Mouse (Mus musculus): ENCODE results near the gene Srr.
A peak's percentile ranks its signal among the peaks of the same experiment; 100 is the strongest.

Gene Srr

GRCm38 (mm10) chr11:74902416-74902815, 23.3 kb downstream of the Srr start:
- DNase-seq = no peak

GRCm38 (mm10) chr11:74901555-74901954, 24.2 kb downstream of the Srr start:
- DNase-seq = no peak

- DNase-seq = no peak
Measured at GRCm38 (mm10) chr11:74898517-74898827, 27.3 kb downstream of the Srr start.

- peak; percentile 92 to 97 for DNase-seq
Measured at GRCm38 (mm10) chr11:74897678-74898516, 27.9 kb downstream of the Srr start, which contains the start of gene Tsr1. TSS of gene Tsr1 (plus strand) at chr11:74898071.

GRCm38 (mm10) chr11:74896901-74897677, 28.7 kb downstream of the Srr start, which contains the start of gene Sgsm2:
TSS of gene Sgsm2 (minus strand) at chr11:74897060.
- peak; percentile 78 to 88 for DNase-seq

- DNase-seq = peak; percentile 73 to 82
Measured at GRCm38 (mm10) chr11:74895980-74896900, 29.5 kb downstream of the Srr start.

- DNase-seq = no peak
Measured at GRCm38 (mm10) chr11:74894619-74895018, 31.1 kb downstream of the Srr start.

- DNase-seq = no peak
Measured at GRCm38 (mm10) chr11:74883098-74883497, 42.6 kb downstream of the Srr start.

GRCm38 (mm10) chr11:74881979-74882378, 43.8 kb downstream of the Srr start:
- no peak for DNase-seq

GRCm38 (mm10) chr11:74880999-74881398, 44.7 kb downstream of the Srr start:
- no peak for DNase-seq

- DNase-seq = peak; percentile 67 to 75
Measured at GRCm38 (mm10) chr11:74876801-74877200, 48.9 kb downstream of the Srr start.

GRCm38 (mm10) chr11:74874630-74875029, 51.1 kb downstream of the Srr start:
- DNase-seq = peak in 1 of 2 experiments; percentile 35

- peak; percentile 34 to 60 for DNase-seq
Measured at GRCm38 (mm10) chr11:74870991-74871622, 54.6 kb downstream of the Srr start.

- DNase-seq = no peak
Measured at GRCm38 (mm10) chr11:74870544-74870943, 55.2 kb downstream of the Srr start.

- no peak for DNase-seq
Measured at GRCm38 (mm10) chr11:74869603-74870002, 56.1 kb downstream of the Srr start.

- no peak for DNase-seq
Measured at GRCm38 (mm10) chr11:74868046-74868760, 57.5 kb downstream of the Srr start.

GRCm38 (mm10) chr11:74867181-74867580, 58.6 kb downstream of the Srr start:
- DNase-seq = no peak

- no peak for DNase-seq
Measured at GRCm38 (mm10) chr11:74866640-74867039, 59.1 kb downstream of the Srr start.

GRCm38 (mm10) chr11:74865252-74865651, 60.5 kb downstream of the Srr start:
- no peak for DNase-seq

- no peak for DNase-seq
Measured at GRCm38 (mm10) chr11:74864421-74864820, 61.3 kb downstream of the Srr start.

GRCm38 (mm10) chr11:74863471-74863870, 62.3 kb downstream of the Srr start:
- peak; percentile 53 to 65 for DNase-seq

GRCm38 (mm10) chr11:74862129-74862528, 63.6 kb downstream of the Srr start:
- no peak for DNase-seq

All from kidney, postnatal 4 days (tissue).